Mouse (Mus musculus): ENCODE data around the gene Tango2. TPM values are rescaled to one million over a fixed set of nuclear protein-coding genes. Genes with fewer than 3 reads are reported as not detected.

The Tango2 gene
- polyA plus RNA-seq, 1 experiment from 2014 or later, result 112 TPM

DNA sequence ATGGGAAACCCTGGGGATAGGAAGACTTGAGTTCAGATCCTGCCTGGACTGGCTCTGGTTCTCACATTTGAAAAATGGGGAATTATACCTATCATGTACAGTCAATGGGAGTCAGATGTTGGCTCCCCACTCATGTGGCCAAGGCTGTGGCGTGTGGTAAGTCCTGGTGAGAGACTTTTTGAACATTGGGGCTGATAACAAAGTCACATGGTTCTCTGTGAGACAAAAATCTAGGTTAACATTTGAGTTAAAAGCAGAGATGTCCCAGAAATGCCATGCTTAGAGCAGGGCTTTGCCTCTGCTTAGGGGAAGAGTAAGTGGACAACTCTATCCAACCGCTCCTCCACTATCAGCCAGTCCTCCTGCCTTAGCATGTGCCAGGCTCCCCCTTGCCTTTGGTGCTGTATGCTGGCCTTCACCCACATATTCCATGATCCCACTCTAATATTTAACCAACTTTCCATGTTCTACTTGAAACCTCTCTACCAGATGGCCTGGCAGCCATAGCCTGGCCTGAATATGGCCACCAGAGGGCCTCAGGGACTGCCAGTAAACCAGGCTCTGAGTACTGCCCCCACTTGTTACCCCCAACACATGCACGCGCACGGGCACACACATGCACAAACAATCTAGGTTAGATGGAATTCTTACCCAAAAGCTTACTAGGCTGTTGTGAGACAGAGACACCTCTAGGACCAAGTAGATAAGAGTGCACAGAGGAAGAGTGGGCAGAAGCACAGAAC lies 3.6 kb upstream of the Tango2 start:
- WGBS, result 53% methylated on average over 5 of the region's 5 CpGs
- Histone ChIP-seq H3K27ac (ENCODE audit: low read depth, low read length) (no peak overlapping the region), H3K36me3 (ENCODE audit: control insufficient read depth, insufficient read depth, low read length) (0 out of 2 replicates have a peak, but pooled peaks cover 2% of the 10 kb centered on the region), H3K4me1 (ENCODE audit: control insufficient read depth, insufficient read depth, low read depth, low read length) (peaks cover 24% of the 10 kb centered on the region), H3K4me3 (ENCODE audit: low read length) (no peak overlapping the region), H3K27me3 (replicated peaks; ENCODE audit: control insufficient read depth, insufficient read depth, low read length) (no peaks in the 10 kb centered on the region), H3K9me3 (ENCODE audit: control insufficient read depth, low read length) (no peaks in the 10 kb centered on the region), H3K9ac (ENCODE audit: low read depth, low read length) (no peak overlapping the region), H3K4me2 (ENCODE audit: low read length) (no peak overlapping the region)
- no peak for ATAC-seq

DNA sequence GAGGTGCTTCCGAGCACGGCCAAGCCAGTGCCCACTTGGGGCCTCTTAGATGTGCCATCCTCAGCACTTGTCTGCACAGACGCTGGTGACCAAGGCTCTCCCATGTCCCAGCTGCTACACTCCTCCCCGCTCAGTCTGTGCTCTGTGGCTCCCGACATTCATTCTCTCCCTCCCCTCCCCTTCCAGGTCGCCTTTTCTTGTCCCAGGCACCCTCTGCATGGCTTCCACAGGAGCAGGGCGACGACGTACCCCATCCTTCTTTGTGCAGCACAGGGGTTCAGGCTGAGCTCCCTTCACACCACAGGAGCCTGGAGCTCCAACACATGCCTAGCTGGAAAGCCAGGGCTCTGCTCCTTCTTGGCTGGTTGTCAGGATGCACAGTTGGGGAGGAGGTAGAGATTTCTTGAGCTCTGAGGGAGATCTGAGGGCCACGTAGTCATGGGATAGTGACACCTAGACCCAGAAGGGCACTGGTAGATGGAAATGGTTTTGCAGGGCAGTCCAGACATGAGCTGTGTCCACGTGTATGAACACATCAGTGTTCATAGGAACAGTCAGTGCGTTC lies 1.9 kb upstream of the Tango2 start:
- Histone ChIP-seq H3K36me3 (ENCODE audit: control insufficient read depth, insufficient read depth, low read length) (0 out of 2 replicates have a peak, but pooled peaks cover 2% of the 10 kb centered on the region), H3K4me3 (ENCODE audit: low read length) (no peak overlapping the region; the same call in 1 of the 2 replicates), H3K4me1 (ENCODE audit: control insufficient read depth, insufficient read depth, low read depth, low read length) (peaks cover 26% of the 10 kb centered on the region), H3K27me3 (replicated peaks; ENCODE audit: control insufficient read depth, insufficient read depth, low read length) (no peaks in the 10 kb centered on the region), H3K9me3 (ENCODE audit: control insufficient read depth, low read length) (no peaks in the 10 kb centered on the region), H3K9ac (ENCODE audit: low read depth, low read length) (peak overlapping the region; percentile 13; the same call in 1 of the 2 replicates), H3K4me2 (ENCODE audit: low read length) (peak overlapping the region; percentile 68), H3K27ac (ENCODE audit: low read depth, low read length) (no peak overlapping the region)
- no peak for ATAC-seq
- WGBS, result 66% methylated on average over 12 of the region's 12 CpGs

DNA sequence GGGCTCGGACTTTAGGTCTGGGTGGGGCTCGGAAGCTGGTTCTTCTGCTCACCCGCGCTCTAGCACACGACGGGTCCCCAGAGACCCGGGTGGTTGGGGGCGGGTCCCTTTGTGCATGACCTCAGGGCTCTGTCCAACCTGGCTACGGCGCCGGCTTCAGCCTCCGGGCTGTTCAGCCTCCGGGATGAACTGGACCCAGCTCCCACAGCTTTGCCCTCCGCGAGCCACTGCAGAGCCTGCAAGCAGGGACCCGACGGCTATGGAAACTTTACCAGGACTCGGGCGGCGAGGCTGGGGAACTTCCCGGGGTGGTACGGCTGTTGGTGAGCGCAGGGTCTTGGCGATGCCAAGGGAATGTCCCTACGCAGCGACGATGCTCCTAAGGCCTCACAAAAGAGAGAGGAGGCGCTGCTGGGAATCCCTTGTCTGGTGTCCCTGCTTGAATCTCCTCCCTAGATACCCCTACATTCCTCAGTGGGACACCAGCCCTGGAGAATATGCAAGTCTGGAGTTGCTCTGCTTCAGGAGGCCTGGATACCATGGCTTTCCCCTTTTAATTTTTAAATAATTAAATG lies 785 bp upstream of the Tango2 start:
- ATAC-seq, result no peak; the same call in 1 of the 2 replicates
- peak overlapping the region; percentile 68 for H3K4me2 ChIP-seq (ENCODE audit: low read length)
- under 1% methylated on average over 23 of the region's 28 CpGs for WGBS

DNA sequence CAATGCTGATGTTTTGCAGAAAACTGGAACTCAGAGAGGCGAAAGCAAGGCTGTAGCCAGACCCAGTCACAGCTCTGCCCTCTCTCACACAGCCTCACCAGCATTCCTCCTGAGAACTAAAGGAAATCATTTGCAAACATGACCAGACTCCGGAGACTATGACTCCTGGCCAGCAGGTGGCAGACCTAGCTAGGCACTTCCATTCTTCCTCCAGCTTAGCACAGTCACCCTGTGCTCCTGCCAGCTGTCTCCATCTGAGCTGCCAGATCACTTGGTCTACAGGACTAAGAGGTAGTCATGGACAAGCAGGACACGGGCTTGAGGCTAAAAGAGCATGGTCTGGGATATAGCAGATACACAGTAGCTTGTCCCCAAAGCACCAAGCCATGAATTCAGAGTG lies 2.7 kb downstream of the Tango2 start:
- Histone ChIP-seq H3K4me2 (ENCODE audit: low read length) (no peak overlapping the region), H3K4me1 (ENCODE audit: control insufficient read depth, insufficient read depth, low read depth, low read length) (peaks cover 43% of the 10 kb centered on the region), H3K27ac (ENCODE audit: low read depth, low read length) (0 out of 2 replicates have a peak overlapping the region, but pooled peaks have one; percentile 3), H3K27me3 (replicated peaks; ENCODE audit: control insufficient read depth, insufficient read depth, low read length) (no peaks in the 10 kb centered on the region), H3K4me3 (ENCODE audit: low read length) (no peak overlapping the region), H3K9ac (ENCODE audit: low read depth, low read length) (no peak overlapping the region), H3K9me3 (ENCODE audit: control insufficient read depth, low read length) (no peaks in the 10 kb centered on the region), H3K36me3 (ENCODE audit: control insufficient read depth, insufficient read depth, low read length) (no peaks in the 10 kb centered on the region)
- 2% methylated on average over 3 of the region's 3 CpGs for WGBS
- ATAC-seq, result peak; percentile 10

More for the DNA sequence above, 785 bp upstream of the Tango2 start:
- 0 out of 2 replicates have a peak, but pooled peaks cover 2% of the 10 kb centered on the region for H3K36me3 ChIP-seq (ENCODE audit: control insufficient read depth, insufficient read depth, low read length)
- H3K27me3 ChIP-seq (replicated peaks; ENCODE audit: control insufficient read depth, insufficient read depth, low read length), result no peaks in the 10 kb centered on the region
- H3K4me1 ChIP-seq (ENCODE audit: control insufficient read depth, insufficient read depth, low read depth, low read length), result peaks cover 33% of the 10 kb centered on the region
- peak overlapping the region; percentile 79 for H3K27ac ChIP-seq (ENCODE audit: low read depth, low read length)
- peak overlapping the region; percentile 70 for H3K4me3 ChIP-seq (ENCODE audit: low read length)
- no peaks in the 10 kb centered on the region for H3K9me3 ChIP-seq (ENCODE audit: control insufficient read depth, low read length)
- H3K9ac ChIP-seq (ENCODE audit: low read depth, low read length), result peak overlapping the region; percentile 90

DNA sequence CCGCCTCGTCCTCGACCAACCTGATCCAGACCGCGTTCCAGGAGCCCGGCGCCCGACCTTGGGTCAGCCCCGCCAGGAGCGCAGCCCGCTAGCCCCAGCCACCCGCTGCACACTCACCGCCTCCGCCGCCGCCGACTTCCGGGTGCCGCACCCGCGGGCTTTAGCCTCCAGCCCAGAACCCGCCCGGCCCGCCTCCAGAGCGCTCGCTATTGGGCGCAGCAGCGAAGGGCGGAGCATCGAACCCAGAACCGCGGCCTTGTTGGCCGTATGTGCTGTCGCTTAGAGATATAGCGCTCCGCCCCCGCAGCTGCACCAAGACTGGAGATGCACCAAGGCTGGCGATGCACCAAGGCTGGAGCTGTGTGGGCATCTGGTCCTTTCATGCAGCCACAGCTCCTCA lies 4.1 kb downstream of the Tango2 start:
- H3K9me3 ChIP-seq (ENCODE audit: control insufficient read depth, low read length), result no peaks in the 10 kb centered on the region
- H3K4me1 ChIP-seq (ENCODE audit: control insufficient read depth, insufficient read depth, low read depth, low read length), result peaks cover 37% of the 10 kb centered on the region
- H3K4me2 ChIP-seq (ENCODE audit: low read length), result peak overlapping the region; percentile 68
- H3K9ac ChIP-seq (ENCODE audit: low read depth, low read length), result peak overlapping the region; percentile 68
- whole genome bisulfite sequencing, result 0% methylated on average over 38 of the region's 38 CpGs
- peak overlapping the region; percentile 65 for H3K4me3 ChIP-seq (ENCODE audit: low read length)
- no peaks in the 10 kb centered on the region for H3K36me3 ChIP-seq (ENCODE audit: control insufficient read depth, insufficient read depth, low read length)
- peak; percentile 92 for ATAC-seq
- H3K27ac ChIP-seq (ENCODE audit: low read depth, low read length), result peak overlapping the region; percentile 85
- no peaks in the 10 kb centered on the region for H3K27me3 ChIP-seq (replicated peaks; ENCODE audit: control insufficient read depth, insufficient read depth, low read length)

DNA sequence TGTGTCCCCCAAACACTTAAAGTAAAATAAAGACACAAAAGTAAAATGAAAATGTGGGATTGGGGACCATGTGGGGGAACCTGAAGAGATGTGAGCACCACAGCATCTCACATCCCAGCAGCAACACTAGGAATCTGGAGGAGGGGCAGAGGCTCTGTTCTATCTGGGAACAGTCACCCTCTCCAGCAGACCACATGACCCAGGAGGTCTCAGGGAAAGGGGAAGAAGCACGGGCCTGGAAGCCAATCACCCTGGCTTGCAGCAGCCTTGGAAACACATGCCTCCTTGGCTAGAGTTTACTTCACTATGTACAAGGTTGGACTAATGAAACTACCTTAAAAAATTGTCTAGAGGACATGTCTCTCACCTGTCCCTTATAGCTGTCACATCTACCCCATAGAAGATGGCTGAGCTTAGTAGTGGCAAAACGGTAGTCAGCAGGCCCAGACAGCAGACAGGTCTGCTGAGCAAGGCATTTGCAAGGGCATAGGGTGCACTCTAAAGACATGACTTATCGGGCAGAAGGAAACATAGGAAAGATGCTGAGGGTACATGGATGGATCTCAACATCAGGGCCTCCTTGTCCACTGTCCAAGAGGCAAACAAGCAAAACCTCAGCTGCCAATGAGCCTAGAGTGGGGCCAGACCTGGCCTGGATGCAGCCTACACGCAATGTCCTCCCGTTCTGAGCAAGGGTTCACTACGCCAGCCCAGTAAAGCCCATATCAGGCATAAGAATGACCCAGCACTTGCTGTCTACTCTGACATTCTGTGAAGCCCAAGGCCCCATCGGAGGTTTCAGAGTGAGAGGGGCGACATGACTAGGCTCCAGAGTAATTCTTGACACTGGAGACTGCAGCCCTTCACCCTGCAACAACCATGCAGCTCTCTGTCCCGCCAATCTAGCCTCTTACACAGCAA lies 5.0 kb downstream of the Tango2 start:
- H3K4me3 ChIP-seq (ENCODE audit: low read length), result peak overlapping the region; percentile 65
- ATAC-seq, result no peak
- 0 out of 2 replicates have a peak, but pooled peaks cover 4% of the 10 kb centered on the region for H3K36me3 ChIP-seq (ENCODE audit: control insufficient read depth, insufficient read depth, low read length)
- H3K9me3 ChIP-seq (ENCODE audit: control insufficient read depth, low read length), result no peaks in the 10 kb centered on the region
- 37% methylated on average over 9 of the region's 9 CpGs for WGBS
- H3K4me1 ChIP-seq (ENCODE audit: control insufficient read depth, insufficient read depth, low read depth, low read length), result peaks cover 37% of the 10 kb centered on the region
- H3K27me3 ChIP-seq (replicated peaks; ENCODE audit: control insufficient read depth, insufficient read depth, low read length), result no peaks in the 10 kb centered on the region
- H3K27ac ChIP-seq (ENCODE audit: low read depth, low read length), result peak overlapping the region; percentile 60; the same call in 1 of the 2 replicates
- H3K4me2 ChIP-seq (ENCODE audit: low read length), result peak overlapping the region; percentile 68
- peak overlapping the region; percentile 68 for H3K9ac ChIP-seq (ENCODE audit: low read depth, low read length)

DNA sequence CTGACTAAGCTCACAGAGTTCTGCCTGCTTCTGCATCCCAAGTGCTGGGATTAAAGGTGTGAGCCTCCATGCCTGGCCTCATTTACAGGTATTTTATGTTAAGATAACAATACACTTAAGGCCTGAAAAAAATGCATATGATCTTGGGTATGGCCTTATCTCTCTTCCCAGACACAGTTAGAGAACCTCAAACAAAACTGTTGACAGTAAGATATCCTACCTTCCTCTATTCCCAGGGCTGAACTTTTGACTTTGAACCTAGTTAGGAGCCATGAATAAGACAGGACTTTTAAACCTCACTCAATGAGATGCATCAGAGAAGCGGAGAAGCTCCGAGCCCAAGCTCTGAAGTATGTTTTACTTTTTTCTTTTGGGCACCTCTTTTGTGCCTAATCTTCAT lies 5.8 kb downstream of the Tango2 start:
- peaks cover 29% of the 10 kb centered on the region for H3K4me1 ChIP-seq (ENCODE audit: control insufficient read depth, insufficient read depth, low read depth, low read length)
- H3K9ac ChIP-seq (ENCODE audit: low read depth, low read length), result no peak overlapping the region
- 0 out of 2 replicates have a peak, but pooled peaks cover 4% of the 10 kb centered on the region for H3K36me3 ChIP-seq (ENCODE audit: control insufficient read depth, insufficient read depth, low read length)

DNA sequence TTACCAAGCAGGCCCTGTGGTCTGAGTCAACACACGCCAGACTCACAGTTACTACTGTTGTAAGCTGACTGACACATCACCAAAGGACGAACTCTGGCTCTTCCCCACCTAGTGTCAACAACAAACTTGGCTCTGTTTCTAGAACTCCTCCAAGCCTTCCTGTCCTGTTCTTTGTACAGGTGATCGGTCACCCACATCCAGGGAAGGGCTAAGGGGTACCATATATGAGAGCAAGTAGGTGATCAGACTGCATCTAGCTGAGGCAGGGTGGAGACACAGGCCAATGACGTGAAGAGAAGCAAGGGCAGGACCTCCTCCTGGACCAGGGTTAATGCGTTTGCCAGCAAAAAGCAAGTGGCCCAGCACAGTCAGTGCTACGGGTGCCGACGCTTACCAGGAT lies 6.3 kb downstream of the Tango2 start:
- H3K4me3 ChIP-seq (ENCODE audit: low read length), result no peak overlapping the region
- no peak overlapping the region for H3K27ac ChIP-seq (ENCODE audit: low read depth, low read length)
- no peaks in the 10 kb centered on the region for H3K9me3 ChIP-seq (ENCODE audit: control insufficient read depth, low read length)
- 0 out of 2 replicates have a peak, but pooled peaks cover 4% of the 10 kb centered on the region for H3K36me3 ChIP-seq (ENCODE audit: control insufficient read depth, insufficient read depth, low read length)
- WGBS, result 88% methylated on average over 8 of the region's 8 CpGs
- no peak overlapping the region for H3K9ac ChIP-seq (ENCODE audit: low read depth, low read length)
- H3K4me2 ChIP-seq (ENCODE audit: low read length), result no peak overlapping the region
- H3K4me1 ChIP-seq (ENCODE audit: control insufficient read depth, insufficient read depth, low read depth, low read length), result peaks cover 27% of the 10 kb centered on the region
- ATAC-seq, result no peak
- H3K27me3 ChIP-seq (replicated peaks; ENCODE audit: control insufficient read depth, insufficient read depth, low read length), result no peaks in the 10 kb centered on the region

More for the DNA sequence above, 5.8 kb downstream of the Tango2 start:
- Histone ChIP-seq H3K4me2 (ENCODE audit: low read length) (no peak overlapping the region; the same call in 1 of the 2 replicates), H3K4me3 (ENCODE audit: low read length) (no peak overlapping the region), H3K9me3 (ENCODE audit: control insufficient read depth, low read length) (no peaks in the 10 kb centered on the region), H3K27me3 (replicated peaks; ENCODE audit: control insufficient read depth, insufficient read depth, low read length) (no peaks in the 10 kb centered on the region), H3K27ac (ENCODE audit: low read depth, low read length) (no peak overlapping the region)
- ATAC-seq, result no peak
- 92% methylated on average over 2 of the region's 2 CpGs for WGBS
